Mouse (Mus musculus) kidney, adult 18-20 months (tissue): ENCODE measurements around the gene Tmem237.

Source experiments
- DNase-seq: peaks from one replicate; pipeline ENCODE4 v3.0.0; 2021

Tmem237 gene

GRCm38 (mm10) chr1:59094705-59095104 is 25.5 kb downstream of the Tmem237 start, which contains the start of gene C2cd6:
Gene C2cd6, minus strand, starts transcription at chr1:59094900.
- DNase-seq: no peak

GRCm38 (mm10) chr1:59070867-59071266 is 49.3 kb downstream of the Tmem237 start:
- peak; percentile 39 for DNase-seq

- DNase-seq: peak; percentile 45
Measured at GRCm38 (mm10) chr1:59067976-59068375, 52.2 kb downstream of the Tmem237 start.

DNA sequence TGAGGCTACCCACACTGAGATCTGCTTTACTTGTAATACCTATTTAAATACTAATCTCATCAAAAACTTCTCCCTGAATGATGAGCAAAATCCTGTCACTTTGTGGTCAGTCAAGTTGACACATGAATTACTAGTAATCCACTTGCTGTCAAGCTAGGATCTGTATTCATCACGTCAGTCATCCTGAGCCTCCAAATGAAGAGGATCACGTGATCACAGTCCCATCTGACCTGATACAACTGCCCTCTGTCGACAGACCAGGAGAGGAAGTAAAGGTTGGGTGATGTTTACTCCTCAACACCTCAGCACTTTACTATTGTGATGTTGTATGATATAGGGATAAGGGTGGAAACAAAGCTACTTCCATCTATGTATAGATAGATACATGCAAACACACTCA is 56.5 kb downstream of the Tmem237 start:
- no peak for DNase-seq

GRCm38 (mm10) chr1:59056955-59057354 is 63.3 kb downstream of the Tmem237 start:
- DNase-seq: peak; percentile 7

DNA sequence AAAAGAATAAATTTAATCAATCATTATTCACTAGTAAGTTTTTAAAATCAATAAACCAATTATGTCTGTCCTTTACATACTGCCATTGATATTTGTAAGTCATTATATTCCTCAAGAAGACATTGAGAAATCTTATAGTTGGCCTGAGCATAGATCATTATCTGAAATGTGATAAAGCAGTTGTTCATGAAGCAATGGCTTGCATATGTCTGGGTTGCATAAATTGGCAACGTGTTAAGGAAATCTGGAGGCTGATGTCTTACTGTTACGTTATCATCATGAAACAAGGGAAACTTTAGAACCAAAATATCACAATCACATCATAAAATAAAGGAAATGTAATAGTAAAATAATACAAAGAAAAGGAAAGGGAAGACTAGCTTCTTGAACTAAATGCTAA is 68.9 kb downstream of the Tmem237 start:
- no peak for DNase-seq
